ENCODE assay signal across 13 mouse cellular contexts in the genomic region with DNA sequence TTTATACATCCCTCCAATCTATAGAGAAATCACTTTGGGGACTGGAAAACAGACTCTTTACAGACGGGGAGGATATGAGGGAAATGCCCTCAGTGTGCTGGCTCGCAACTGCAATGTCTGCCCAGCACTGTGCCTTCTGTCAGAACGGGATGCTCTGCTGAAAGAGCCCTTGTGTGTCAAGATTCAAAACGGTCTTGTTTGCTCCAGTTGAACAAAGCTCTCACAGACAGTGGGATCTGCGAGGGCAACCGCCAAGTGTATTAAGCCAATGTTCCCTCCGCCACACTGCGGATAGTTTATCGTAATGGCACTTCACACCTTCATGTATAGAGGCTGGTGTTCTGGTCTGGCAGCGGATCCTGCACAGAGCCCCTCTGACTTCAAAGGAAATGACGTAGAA. TPM values are rescaled to one million over a fixed set of nuclear protein-coding genes. Genes with fewer than 3 reads are reported as not detected.
DNase-seq lines count a peak whose midpoint lies in the region; ATAC-seq and TF ChIP-seq lines count a peak whose summit lies in the region.
"Had no signal": no experiment of that assay in that cellular context is flagged by ENCODE, and none has a peak within 500 bp of the region (broad histone marks: within the 10 kb centered on the region; RNA-seq: fewer than 3 reads in every experiment).

No protein-coding gene starts in this region.

- peaks cover 5% of the 10 kb centered on the region for H3K4me1 ChIP-seq in heart, embryonic 12.5 days (replicated peaks)
- peaks cover 3% of the 10 kb centered on the region; the same call in 1 of the 2 replicates for H3K4me1 ChIP-seq in limb, embryonic 15.5 days
- H3K4me1 ChIP-seq: forebrain, embryonic 15.5 days; stomach, embryonic 15.5 days had no signal

- peak overlapping the region; percentile 52 for H3K4me2 ChIP-seq in heart, embryonic 12.5 days
- no peak overlapping the region for H3K4me2 ChIP-seq in limb, embryonic 15.5 days
- H3K4me2 ChIP-seq: forebrain, embryonic 15.5 days; stomach, embryonic 15.5 days had no signal

- 0 out of 2 replicates have a peak overlapping the region, but pooled peaks have one; percentile 34 for H3K9ac ChIP-seq in heart, embryonic 12.5 days
- no peak overlapping the region for H3K9ac ChIP-seq in limb, embryonic 15.5 days
- H3K9ac ChIP-seq: forebrain, embryonic 15.5 days; stomach, embryonic 15.5 days had no signal

- no peak for TF ChIP-seq POLR2A in brain, embryonic 14.5 days (IDR thresholded peaks at IDR 0.05; ENCODE audit: borderline replicate concordance, extremely low read depth, insufficient read depth, insufficient read length, poor library complexity, severe bottlenecking)

- no peak for ATAC-seq in heart, embryonic 12.5 days (ENCODE audit: insufficient number of reproducible peaks, low FRiP score)
- peak; percentile 71 for ATAC-seq in limb, embryonic 15.5 days (ENCODE audit: insufficient number of reproducible peaks, low FRiP score, low TSS enrichment, low read depth)
- ATAC-seq: forebrain, embryonic 15.5 days had no signal

- H3K36me3 ChIP-seq in heart, embryonic 12.5 days: no peaks in the 10 kb centered on the region
- no peaks in the 10 kb centered on the region for H3K36me3 ChIP-seq in limb, embryonic 15.5 days
- H3K36me3 ChIP-seq: forebrain, embryonic 15.5 days; stomach, embryonic 15.5 days had no signal

- H3K9me3 ChIP-seq in heart, embryonic 12.5 days (replicated peaks): no peaks in the 10 kb centered on the region
- no peaks in the 10 kb centered on the region for H3K9me3 ChIP-seq in limb, embryonic 15.5 days
- H3K9me3 ChIP-seq: forebrain, embryonic 15.5 days; stomach, embryonic 15.5 days had no signal

- 33% methylated on average over 11 of the region's 11 CpGs for WGBS in heart, embryonic 12.5 days
- 45% methylated on average over 11 of the region's 11 CpGs for WGBS in limb, embryonic 15.5 days

- no peak for DNase-seq in heart, adult 11 months
- peak; percentile 10 for DNase-seq in left cerebral cortex, postnatal 4 days
- no peak for DNase-seq in left cerebral cortex, postnatal 36 days (ENCODE audit: low spot score in 2 of 2)
- peak; percentile 42 for DNase-seq in brain, embryonic 14.5 days (ENCODE audit: low read depth)
- no peak for DNase-seq in adrenal gland, postnatal 25 days
- no peak for DNase-seq in frontal cortex, postnatal 36 days (ENCODE audit: low spot score in 2 of 2)
- DNase-seq: cerebellum, postnatal 25 days; heart, adult 2 months had no signal

- H3K27ac ChIP-seq in heart, embryonic 12.5 days (ENCODE audit: poor library complexity, severe bottlenecking): no peak overlapping the region
- H3K27ac ChIP-seq in limb, embryonic 15.5 days: peak overlapping the region; percentile 34
- H3K27ac ChIP-seq: forebrain, embryonic 15.5 days; heart, adult 2 months; kidney, postnatal 0 days; stomach, embryonic 15.5 days had no signal

- TF ChIP-seq CTCF in brain, embryonic 14.5 days (IDR thresholded peaks at IDR 0.05; ENCODE audit: borderline replicate concordance, extremely low read depth, insufficient read depth, insufficient read length): no peak

- no peaks in the 10 kb centered on the region for H3K27me3 ChIP-seq in heart, embryonic 12.5 days (replicated peaks)
- H3K27me3 ChIP-seq in limb, embryonic 15.5 days: no peaks in the 10 kb centered on the region
- H3K27me3 ChIP-seq: forebrain, embryonic 15.5 days; stomach, embryonic 15.5 days had no signal

- 0 out of 2 replicates have a peak overlapping the region, but pooled peaks have one; percentile 2 for H3K4me3 ChIP-seq in heart, embryonic 12.5 days
- H3K4me3 ChIP-seq in limb, embryonic 15.5 days: no peak overlapping the region
- H3K4me3 ChIP-seq: forebrain, embryonic 15.5 days; heart, adult 2 months; stomach, embryonic 15.5 days had no signal

- intact Hi-C loops in left cerebral cortex, postnatal 4 days (cut with DNase I): no loop called here
- intact Hi-C loops in left cerebral cortex, postnatal 36 days (cut with DNase I): no loop called here

RNA-seq across cellular contexts. Expression of gene Frs2, which starts 14.3 kb away (rescaled TPM):
- 23.4 and 25.0 TPM in 2 replicates for polyA plus RNA-seq in heart, embryonic 12.5 days (2016; fragmentation: Nextera tagmentation; extraction: Ambion mirVana)
- 10 to 100 TPM; 30.6 to 32.0 TPM for total RNA-seq in left cerebral cortex, postnatal 4 days (2021)
- 10 to 100 TPM; 33.2 to 35.6 TPM for total RNA-seq in left cerebral cortex, postnatal 36 days (2021)
- polyA plus RNA-seq in brain, embryonic 14.5 days (2012; rRNA removed): 33.8 and 37.8 TPM in 2 replicates
- 18.5 and 20.6 TPM in 2 replicates for polyA plus RNA-seq in limb, embryonic 15.5 days (2015; fragmentation: Nextera tagmentation; extraction: Ambion mirVana)
- total RNA-seq in adrenal gland, postnatal 25 days (2021): 29.0 and 29.5 TPM in 2 replicates

Comparison
In these comparisons a context has a peak if more than half of its experiments do, and no peak if none do; other contexts are left out.
1. DNase-seq: peak in left cerebral cortex, postnatal 4 days (single experiment) and brain, embryonic 14.5 days (single experiment); none in heart, adult 11 months (single experiment), left cerebral cortex, postnatal 36 days (0 of 2), adrenal gland, postnatal 25 days (single experiment) and frontal cortex, postnatal 36 days (0 of 2).